In the genomic region with DNA sequence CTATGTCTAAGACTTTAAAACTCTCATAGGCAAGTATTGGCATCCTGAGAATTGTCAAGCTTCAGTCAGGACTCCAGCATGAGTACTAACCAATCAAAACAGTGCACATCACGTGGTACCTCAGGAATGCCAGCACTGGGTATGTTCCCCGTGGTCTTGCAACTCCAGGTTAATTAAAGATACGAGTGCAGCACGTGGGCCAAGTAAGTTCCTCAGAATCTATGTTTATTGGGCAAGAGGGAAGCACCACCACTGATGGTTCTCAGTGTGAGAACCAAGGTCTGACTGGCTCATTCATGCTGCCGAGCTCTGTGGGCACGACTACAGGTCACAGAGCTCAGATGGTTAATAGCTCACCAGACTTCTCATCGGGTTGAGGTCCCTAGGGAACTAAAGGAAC, we compare ENCODE assay signal across 24 mouse cellular contexts.
DNase-seq lines count a peak whose midpoint lies in the region; ATAC-seq lines count a peak whose summit lies in the region.
"Had no signal": no experiment of that assay in that cellular context is flagged by ENCODE, and none has a peak within 500 bp of the region (broad histone marks: within the 10 kb centered on the region; RNA-seq: fewer than 3 reads in every experiment).

No protein-coding gene starts in this region.

- no peaks in the 10 kb centered on the region for H3K9me3 ChIP-seq in kidney, embryonic 15.5 days (replicated peaks)
- no peaks in the 10 kb centered on the region for H3K9me3 ChIP-seq in limb, embryonic 12.5 days
- no peaks in the 10 kb centered on the region for H3K9me3 ChIP-seq in limb, embryonic 10.5 days (replicated peaks)
- H3K9me3 ChIP-seq: embryonic facial prominence, embryonic 10.5 days; embryonic facial prominence, embryonic 12.5 days; forebrain, embryonic 13.5 days had no signal

- H3K27me3 ChIP-seq in kidney, embryonic 15.5 days: no peaks in the 10 kb centered on the region
- H3K27me3 ChIP-seq in limb, embryonic 12.5 days: no peaks in the 10 kb centered on the region
- H3K27me3 ChIP-seq in limb, embryonic 10.5 days (ENCODE audit: low read depth, poor library complexity, severe bottlenecking): no peaks in the 10 kb centered on the region
- H3K27me3 ChIP-seq: CH12.LX; embryonic facial prominence, embryonic 12.5 days; forebrain, embryonic 13.5 days; Patski had no signal

- ATAC-seq in kidney, embryonic 15.5 days (replicated peaks; ENCODE audit: low FRiP score): 0 out of 2 replicates have a peak, but pooled peaks have one; percentile 42
- peak; percentile 74 for ATAC-seq in limb, embryonic 12.5 days (ENCODE audit: insufficient number of reproducible peaks, insufficient read depth, low FRiP score, low TSS enrichment, low read depth)
- ATAC-seq: activated CD4-positive, CD25-positive, alpha-beta regulatory T cell, adult 4 months; CD4-positive, CD25-positive, alpha-beta regulatory T cell, adult 4 months; forebrain, embryonic 13.5 days; Patski had no signal

- peak; percentile 86 for DNase-seq in heart, adult 11 months
- DNase-seq in heart, postnatal 25 days (ENCODE audit: low spot score): no peak
- no peak for DNase-seq in kidney, postnatal 10 days
- DNase-seq in limb, embryonic 10.5 days (ENCODE audit: low spot score): no peak
- no peak for DNase-seq in thymus, postnatal 10 days (ENCODE audit: low spot score in 2 of 2)
- DNase-seq: adrenal gland, adult 8-10 months; adrenal gland, postnatal 14 days; adrenal gland, postnatal 36 days; B cell, adult 2 months; cerebellum, adult 11-12 months; cerebellum, adult 2 months; cerebellum, adult 9-10 months; cerebellum, postnatal 10 days; cerebellum, postnatal 25 days had no signal

- no peaks in the 10 kb centered on the region for H3K36me3 ChIP-seq in kidney, embryonic 15.5 days
- H3K36me3 ChIP-seq in limb, embryonic 12.5 days: no peaks in the 10 kb centered on the region
- H3K36me3 ChIP-seq in limb, embryonic 10.5 days: no peaks in the 10 kb centered on the region
- H3K36me3 ChIP-seq: embryonic facial prominence, embryonic 10.5 days; embryonic facial prominence, embryonic 12.5 days; G1E had no signal

- H3K27ac ChIP-seq in kidney, embryonic 15.5 days: no peak overlapping the region
- H3K27ac ChIP-seq in limb, embryonic 12.5 days: no peak overlapping the region
- no peak overlapping the region for H3K27ac ChIP-seq in limb, embryonic 10.5 days
- H3K27ac ChIP-seq: embryonic facial prominence, embryonic 10.5 days; embryonic facial prominence, embryonic 12.5 days; forebrain, embryonic 13.5 days had no signal

- H3K9ac ChIP-seq in kidney, embryonic 15.5 days: no peak overlapping the region
- H3K9ac ChIP-seq in limb, embryonic 12.5 days (replicated peaks): no peak overlapping the region
- H3K9ac ChIP-seq: embryonic facial prominence, embryonic 12.5 days; forebrain, embryonic 13.5 days had no signal

- no peak overlapping the region for H3K4me3 ChIP-seq in kidney, embryonic 15.5 days (replicated peaks)
- no peak overlapping the region for H3K4me3 ChIP-seq in limb, embryonic 12.5 days (replicated peaks)
- no peak overlapping the region for H3K4me3 ChIP-seq in limb, embryonic 10.5 days
- H3K4me3 ChIP-seq: embryonic facial prominence, embryonic 10.5 days; embryonic facial prominence, embryonic 12.5 days; forebrain, embryonic 13.5 days had no signal

- peaks cover 10% of the 10 kb centered on the region; the same call in 1 of the 2 replicates for H3K4me1 ChIP-seq in kidney, embryonic 15.5 days
- H3K4me1 ChIP-seq in limb, embryonic 12.5 days (replicated peaks): peaks cover 12% of the 10 kb centered on the region; the same call in 1 of the 2 replicates
- H3K4me1 ChIP-seq in limb, embryonic 10.5 days: peaks cover 11% of the 10 kb centered on the region; the same call in 1 of the 2 replicates
- H3K4me1 ChIP-seq: embryonic facial prominence, embryonic 12.5 days; forebrain, embryonic 13.5 days had no signal

- 63% methylated on average over 7 of the region's 7 CpGs for whole genome bisulfite sequencing in kidney, embryonic 15.5 days
- 68% methylated on average over 7 of the region's 7 CpGs for WGBS in limb, embryonic 12.5 days
- 89% methylated on average over 7 of the region's 7 CpGs for WGBS in limb, embryonic 10.5 days

- intact Hi-C loops in heart, postnatal 25 days (cut with DNase I): no loop called here

- no peak overlapping the region for H3K4me2 ChIP-seq in kidney, embryonic 15.5 days
- H3K4me2 ChIP-seq in limb, embryonic 12.5 days: no peak overlapping the region
- H3K4me2 ChIP-seq: embryonic facial prominence, embryonic 12.5 days; forebrain, embryonic 13.5 days had no signal
